Mouse (Mus musculus) urinary bladder, postnatal 25 days (tissue): Measurements from ENCODE around the gene 1700013G24Rik.
A peak's percentile ranks its signal among the peaks of the same experiment; 100 is the strongest.

Experiments
- DNase-seq: peaks from one replicate; pipeline ENCODE4 v3.0.0; 2022; ENCODE audit warnings: low spot score

Gene 1700013G24Rik

DNA sequence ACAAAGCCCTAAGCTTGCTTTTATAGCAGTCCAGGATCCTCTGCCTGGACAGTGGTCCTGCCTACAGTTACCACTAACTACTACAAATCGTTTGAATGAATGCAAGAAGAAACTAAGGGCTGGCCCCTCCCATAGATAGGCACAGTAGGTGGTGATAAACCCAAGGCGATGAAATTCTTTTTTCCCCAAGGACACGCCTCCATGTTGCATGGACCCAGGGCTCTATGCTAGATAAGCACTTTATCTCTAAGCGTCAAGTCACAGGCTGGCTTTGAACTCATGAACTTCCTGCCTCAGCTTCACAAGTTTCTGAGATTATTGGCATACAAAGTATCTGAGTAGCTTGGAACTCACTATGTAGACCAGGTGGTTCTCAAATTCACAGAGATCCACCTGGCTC lies 4.2 kb downstream of the 1700013G24Rik start:
- DNase-seq: no peak

DNA sequence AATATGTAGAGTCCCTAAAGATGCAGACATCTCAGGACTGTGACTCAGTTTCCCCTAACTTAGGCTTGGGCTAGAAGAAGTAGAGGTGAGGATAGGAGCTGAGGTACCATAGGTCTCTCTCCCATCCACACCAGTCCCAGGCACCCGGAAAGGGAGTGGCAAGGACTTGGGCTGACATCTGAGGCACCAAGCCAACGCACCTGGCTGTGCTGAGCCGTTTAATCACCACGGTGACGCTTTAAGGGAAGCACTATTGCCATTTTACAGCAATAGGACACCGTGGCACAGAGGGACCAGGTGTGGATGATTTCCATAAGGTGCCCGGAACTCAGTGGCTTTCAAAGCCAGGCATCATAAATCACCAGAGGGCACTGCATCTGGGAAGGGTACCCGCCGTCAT lies 5.2 kb downstream of the 1700013G24Rik start:
- no peak for DNase-seq

DNA sequence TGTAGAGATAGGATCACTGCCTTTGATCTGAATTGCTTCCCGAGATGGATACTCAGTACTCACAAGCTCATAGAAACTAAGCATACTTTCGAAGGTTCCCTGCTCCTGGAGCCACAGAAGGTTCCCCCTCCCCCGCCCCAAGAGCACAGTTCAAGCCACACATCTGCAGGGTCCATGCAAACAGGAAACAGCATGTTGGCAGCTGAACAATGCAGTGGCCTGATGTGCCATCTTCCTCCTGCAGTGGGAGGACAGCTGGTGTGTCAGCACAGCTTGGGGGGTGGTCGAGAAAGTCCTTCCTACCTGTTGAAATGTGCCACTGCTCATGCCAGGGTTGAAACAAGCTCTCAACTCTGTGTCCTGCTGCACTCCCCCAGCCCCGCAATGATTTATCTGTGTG lies 5.8 kb downstream of the 1700013G24Rik start:
- no peak for DNase-seq

DNA sequence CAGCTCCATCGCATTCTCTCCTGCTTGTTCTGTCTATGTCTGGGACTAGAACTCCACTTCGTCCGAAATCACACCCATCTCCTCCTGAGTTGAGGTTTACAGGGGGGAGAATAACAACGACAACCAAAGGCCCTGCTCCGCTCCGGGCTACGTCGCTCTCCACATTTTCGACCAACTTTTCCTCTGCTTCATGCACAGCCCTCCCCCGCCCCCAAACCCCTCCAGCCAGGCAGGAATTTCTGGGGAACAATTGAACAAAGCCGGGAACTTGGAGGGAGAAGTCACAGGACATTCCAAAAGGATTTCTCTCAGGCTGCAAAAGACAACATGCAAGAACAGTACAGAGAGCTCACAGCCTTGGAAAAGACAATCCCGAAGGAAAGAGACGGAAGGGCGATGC lies 7.6 kb downstream of the 1700013G24Rik start:
- DNase-seq: no peak

- no peak for DNase-seq
These were observed 8.1 kb downstream of the 1700013G24Rik start for GRCm38 (mm10) chr4:137461217-137461616.

DNA sequence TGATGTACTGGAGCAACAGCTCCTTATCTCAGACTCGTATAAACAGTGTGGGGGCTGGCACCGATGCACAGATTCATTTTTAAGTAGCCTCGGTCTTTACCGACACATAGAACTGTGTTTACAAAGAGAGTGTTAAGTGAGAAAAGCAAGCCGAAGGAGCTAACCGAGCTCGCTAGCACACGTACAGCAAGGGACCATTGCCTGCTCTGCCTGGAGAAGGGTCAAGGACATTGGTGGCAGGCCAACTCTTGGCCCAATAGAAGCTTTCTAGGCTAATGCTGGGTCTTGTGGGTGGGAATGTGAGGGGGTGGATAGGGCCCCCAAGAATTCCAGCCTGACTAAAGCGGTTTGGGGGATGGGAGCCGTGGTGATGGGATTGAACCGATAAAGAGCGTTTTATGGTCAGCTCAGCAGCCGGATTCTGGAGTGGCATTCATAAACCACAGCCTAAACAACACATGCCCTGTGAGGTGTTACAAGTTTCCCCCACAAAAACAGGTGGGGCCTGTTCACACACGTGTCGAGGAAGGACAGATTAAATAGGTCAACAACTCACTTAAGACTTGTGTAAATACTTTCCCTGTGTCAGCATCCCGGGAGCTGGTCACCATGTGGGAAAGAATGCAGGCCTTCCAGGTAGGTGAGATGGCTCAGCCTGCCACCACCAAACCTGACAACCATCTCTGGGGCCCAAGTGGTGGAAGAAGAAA lies 9.1 kb downstream of the 1700013G24Rik start:
- no peak for DNase-seq

DNA sequence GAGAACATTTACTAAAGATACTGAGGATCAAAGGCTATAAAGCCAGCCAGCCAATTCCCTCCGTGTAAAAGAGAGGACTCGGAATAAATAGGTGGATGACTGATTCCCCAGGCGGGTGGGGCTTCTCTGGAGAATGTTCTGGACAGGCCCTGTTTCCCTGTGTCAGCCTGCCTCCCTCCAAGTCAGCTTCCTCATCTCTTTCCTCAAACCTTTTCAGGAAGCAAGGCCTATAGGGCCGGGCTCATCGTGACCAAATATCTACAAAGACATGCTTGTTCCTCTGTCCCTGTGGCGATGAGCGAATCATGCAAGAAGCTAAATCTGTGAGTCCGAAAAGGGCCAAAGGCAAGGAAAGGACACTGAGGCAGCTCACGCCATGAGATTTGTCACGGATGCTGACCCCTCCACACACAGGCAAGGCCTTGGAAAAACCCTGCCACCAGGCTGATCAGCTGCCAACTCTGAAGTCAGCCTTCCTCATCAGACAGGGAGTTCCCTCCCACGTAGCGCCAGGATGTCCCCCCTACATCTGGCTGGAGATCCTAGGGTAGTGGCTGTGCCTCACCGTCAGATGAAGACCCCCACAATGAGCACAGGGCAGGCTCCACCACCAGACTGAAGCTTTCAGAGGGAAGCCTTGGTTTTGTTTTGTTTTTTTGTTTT lies 12.2 kb downstream of the 1700013G24Rik start:
- DNase-seq: no peak

GRCm38 (mm10) chr4:137466991-137467390 lies 13.9 kb downstream of the 1700013G24Rik start:
- no peak for DNase-seq

- DNase-seq: no peak
These were observed 14.4 kb downstream of the 1700013G24Rik start for GRCm38 (mm10) chr4:137467525-137467924.

GRCm38 (mm10) chr4:137468260-137469080 lies 15.4 kb downstream of the 1700013G24Rik start, which contains the start of gene Hspg2:
Gene Hspg2 (plus strand): TSS chr4:137468769.
- peak; percentile 97 for DNase-seq

- no peak for DNase-seq
These were observed 16.2 kb downstream of the 1700013G24Rik start for GRCm38 (mm10) chr4:137469081-137469844.

GRCm38 (mm10) chr4:137469845-137470692 lies 17.0 kb downstream of the 1700013G24Rik start:
- no peak for DNase-seq

GRCm38 (mm10) chr4:137470701-137471317 lies 17.7 kb downstream of the 1700013G24Rik start:
- DNase-seq: no peak

GRCm38 (mm10) chr4:137471326-137471725 lies 18.2 kb downstream of the 1700013G24Rik start:
- no peak for DNase-seq

DNA sequence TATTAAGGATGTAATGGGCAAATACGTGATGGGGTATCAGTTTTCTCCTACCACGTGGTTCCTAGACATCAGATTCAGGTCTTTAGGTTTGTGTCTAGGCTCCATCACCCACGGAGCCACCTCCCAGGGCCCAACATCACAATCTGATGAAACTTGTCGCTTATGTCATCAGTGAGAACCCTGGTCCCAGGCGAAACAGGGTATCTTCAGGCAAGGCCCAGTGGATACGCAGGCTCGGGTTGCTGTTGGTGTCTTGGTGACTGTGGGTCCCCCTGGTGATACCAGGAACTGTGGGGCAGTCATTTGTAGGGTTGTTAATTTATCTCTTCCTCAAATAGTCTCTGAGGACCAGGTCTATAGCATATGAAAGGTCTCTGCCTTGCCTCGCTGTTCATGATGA lies 20.2 kb downstream of the 1700013G24Rik start:
- DNase-seq: no peak

GRCm38 (mm10) chr4:137473701-137474388 lies 20.8 kb downstream of the 1700013G24Rik start:
- no peak for DNase-seq

DNA sequence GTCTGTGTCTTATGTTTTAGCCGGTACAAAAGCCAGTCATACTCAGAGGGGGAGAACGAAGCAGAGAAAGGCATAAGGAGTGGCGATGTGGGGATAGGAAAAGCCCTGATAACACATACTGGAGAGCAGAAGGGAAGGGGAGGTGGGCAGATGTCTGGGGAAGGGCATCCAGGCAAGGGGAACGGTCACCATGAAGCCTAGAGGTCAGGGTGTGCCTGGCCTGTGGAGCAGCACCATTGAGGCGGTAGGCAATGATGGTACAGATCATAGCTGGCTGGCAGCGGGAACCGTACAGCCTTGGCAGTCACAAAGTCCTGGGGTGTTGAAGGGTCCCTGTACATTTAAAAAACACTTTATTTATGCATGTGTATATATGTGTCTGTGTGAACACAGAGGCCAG lies 21.6 kb downstream of the 1700013G24Rik start:
- DNase-seq: no peak

DNA sequence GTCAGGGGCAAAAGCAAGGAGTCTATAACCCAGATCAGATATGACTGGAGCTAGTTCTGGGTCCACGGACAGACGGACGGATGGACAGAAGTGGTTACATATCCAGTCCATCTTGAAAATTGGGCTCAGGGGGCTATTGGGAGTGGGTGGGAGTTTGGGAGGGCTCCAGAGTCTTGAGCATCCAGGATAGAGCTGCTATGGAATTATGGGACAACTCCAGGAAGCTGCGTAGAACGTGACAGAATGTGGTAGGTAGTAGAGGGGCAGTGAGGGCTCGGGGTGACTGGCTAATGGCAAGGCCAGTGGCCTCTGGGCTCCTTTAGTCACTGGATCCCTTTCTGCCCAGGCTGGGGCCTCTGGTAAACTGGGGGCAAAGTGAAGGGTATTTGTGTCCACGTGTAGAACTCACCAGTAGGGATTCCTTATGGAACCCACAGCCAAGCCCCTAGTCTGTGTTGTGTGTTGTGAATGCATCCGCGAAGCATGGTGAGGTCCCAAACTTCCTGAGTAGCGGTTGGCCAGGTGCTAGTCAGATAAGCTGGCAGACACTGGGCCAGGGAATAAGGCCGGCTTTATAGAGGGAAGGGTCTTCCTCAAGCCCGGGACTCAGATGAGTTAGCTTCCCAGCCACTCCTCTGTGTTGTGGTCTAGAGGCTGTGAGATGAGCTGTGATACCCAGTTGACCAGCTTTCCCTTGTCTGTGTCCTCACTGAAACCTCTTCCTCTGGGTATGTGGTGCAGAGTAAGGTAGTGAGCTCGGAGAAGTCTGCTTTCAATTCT lies 22.4 kb downstream of the 1700013G24Rik start:
- no peak for DNase-seq

DNA sequence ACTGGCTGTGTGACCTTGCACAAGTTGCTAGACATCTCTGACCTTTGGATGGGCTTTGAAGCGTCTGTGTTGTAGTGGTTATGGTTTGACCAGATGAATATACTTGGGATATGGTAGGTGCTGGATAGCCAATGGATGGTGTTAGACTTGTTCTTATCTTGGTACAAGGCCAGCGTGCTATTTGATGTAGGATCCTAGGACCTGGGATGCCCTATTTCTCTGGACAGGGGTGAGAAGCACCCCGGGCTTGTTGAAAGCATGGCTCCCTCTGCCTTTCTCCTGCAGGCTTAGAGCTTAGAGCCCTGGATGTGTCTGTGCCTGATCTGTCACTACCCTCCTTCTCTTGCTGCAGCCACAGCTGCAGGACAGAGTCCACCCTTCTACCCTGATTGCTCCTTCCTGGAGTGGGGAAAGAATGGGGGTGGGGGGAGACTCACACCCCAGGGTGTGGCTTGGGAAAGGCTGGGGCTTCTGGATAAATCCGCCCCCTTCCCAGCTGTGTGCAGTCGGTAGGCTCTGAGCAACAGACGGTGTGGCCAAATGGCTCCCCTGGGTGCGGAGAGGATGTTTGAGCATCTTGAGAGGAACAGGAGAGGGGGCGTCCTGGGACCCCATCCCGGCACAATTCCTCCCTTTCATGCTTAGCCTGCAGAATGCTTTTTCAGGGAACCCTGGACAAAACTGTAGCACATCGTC lies 23.1 kb downstream of the 1700013G24Rik start:
- no peak for DNase-seq
